Mouse (Mus musculus): ENCODE results near the gene Ube2a.
A peak's percentile ranks its signal among the peaks of the same experiment; 100 is the strongest.

The Ube2a gene

DNA sequence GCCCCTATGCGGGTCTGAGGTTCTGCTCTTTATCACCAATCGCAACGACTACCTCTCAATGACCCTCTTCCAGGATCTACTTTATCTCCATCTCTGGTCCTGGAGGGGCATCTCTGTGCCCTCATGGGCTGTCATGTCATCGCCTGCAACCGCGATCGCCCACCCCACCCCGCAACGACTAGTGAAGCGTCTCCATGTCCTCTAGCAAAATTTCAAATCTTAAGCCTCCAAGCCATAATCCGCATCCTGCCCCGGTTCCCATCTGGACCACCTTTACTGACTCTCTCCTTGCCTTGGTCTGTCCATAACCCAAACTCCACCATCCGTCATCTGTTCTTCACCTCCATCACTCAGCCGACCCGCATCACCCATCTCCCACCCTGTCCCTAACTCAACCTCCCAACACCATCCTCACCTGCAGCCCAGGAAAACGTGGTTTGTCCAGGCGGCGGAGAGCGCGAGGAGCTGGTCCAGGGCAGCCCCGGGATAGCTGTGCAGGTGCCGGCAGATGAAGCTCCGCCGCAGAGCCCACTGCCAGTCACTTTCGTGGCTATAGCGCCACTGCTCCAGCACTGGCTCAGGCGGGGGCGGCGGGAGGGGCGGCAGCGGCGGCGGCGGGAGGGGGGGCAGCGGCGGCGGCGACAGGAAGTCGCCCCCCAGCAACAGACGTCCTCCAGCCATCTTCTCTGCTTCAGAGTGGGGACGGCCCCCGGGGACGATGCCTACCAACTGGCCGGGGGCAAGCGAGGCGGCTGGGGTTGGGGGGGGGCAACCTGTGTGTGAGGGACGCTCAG lies 28.8 kb downstream of the Ube2a start, which contains the start of gene Nkrf:
Nkrf (minus strand) TSS at position 579 of the 794 bp plus-strand sequence.
- DNase-seq = peak; percentile 42

DNA sequence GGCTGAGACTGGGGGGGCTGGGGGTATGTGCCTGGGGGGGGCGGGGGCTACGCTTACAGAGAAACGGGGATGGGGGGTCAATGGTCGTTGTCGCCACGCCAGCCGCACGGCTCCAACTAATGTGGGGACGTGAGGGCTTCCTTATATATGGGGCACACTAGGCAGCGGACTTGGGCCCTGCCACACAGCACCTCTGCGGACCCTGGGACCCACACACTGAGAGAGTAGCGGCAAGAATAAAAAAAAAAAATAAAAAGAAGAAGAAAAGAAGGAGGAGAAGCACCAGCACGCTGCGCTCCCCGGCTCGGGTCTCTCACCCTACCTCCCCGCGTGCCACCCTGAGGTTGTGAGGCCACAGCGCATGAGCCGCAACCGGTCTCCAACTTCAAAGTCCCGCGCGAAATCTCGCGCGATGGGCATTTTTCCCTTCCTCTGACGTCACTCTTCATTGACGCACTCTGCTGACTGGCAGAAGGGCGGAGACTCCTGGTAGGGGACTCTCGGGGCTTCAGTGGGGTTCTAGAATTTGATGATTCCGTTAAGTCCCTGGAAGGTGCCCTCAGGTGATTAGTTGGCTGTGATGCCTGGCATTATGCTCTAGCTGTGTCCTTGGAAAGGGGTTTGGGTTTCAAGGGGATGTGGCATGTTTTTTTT lies 29.5 kb downstream of the Ube2a start:
- DNase-seq = peak; percentile 95

DNA sequence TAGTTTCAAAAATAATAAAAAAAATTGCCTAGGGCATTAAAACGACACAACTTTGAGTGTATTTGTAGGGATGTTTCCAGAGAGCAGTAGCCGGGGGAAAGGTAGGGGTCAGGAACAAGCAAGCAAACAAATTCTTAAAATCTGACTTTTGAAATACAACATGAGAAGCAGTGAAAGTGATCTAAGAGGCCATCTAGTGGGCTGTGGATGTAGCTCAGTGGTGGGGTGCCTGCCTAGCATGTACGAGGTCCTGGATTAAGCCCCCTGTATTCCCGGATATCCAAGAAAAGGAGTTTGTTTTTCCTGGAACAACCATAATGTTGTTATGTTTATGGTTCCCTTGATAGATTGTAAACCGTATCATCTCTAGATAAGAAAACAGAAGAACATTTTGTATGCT lies 32.8 kb downstream of the Ube2a start:
- no peak for DNase-seq

DNA sequence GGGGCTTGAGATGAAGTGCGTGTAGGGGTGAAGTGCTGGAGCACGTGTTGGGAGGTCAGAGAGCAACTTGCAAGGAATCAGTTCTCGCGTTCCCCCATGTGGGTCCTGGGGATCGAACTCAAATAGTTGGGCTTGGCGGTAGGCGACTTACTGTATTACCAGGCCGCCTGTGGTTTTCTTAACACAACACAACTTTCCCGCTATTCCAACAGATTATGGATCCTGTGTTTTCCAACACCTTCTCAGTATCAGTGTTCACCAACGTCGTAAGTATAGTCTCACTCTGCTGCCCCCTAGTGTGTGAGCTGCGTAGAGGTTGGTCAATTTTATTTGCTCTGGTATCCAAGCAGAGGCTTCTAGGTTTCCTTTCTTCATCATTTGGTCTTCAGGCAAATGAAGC lies 37.6 kb downstream of the Ube2a start:
- DNase-seq = peak; percentile 68

DNA sequence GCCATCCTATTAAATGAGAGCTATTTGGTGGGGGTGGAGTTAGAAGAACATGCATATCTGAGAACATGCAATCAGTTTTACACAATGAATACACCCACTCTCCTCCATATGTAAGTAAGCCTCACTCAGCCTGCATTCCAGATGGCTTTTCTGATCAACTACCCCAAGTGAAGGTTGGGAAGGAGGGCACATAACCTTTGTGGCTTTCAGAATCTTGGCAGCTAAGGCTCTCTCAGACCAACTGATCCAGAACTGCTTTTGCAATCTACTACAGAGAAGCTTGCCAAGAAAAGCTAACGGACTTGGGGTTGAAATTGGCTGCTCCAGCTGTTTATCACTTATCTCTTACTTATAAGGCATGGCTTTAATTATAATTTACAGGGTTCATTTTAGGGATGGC lies 44.0 kb downstream of the Ube2a start:
- no peak for DNase-seq

DNA sequence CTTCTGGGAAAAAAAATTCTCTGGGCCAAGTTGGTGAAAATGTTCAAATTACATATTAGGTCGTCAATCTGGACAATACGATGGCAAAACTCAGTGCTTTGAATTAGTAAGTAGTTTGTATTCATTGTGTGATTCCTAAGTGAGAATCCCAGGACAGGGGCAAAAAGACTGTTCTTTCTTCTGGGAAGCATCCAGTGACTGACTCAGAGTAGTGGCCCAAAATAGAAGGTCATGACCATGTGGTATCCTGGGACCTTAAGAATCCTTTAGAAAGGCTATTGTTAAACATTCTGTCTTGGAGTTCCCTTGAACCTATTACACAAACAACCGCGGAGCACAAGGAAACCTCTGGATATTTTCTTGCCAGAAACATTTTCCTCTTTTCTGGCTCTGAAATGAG lies 47.6 kb downstream of the Ube2a start:
- no peak for DNase-seq

DNA sequence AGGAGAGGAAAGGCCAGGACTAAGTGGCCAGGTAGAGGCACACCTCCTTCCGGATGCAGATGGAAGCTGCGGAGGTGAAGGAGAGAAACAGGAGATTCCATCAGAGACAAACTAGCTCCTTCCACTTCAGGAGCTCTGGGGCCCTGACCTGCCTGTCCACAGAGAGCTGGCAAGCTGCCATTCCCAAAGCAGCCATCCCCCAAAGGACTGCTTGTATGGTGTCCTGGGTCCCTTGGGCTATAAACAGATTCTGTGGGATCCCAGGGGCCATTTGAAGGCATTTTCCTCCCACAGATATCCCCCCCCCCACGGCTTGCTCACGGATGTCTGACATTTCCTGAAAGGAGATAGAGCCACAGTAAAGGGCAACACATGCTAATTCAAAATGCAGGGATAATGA lies 55.1 kb downstream of the Ube2a start:
- no peak for DNase-seq

DNA sequence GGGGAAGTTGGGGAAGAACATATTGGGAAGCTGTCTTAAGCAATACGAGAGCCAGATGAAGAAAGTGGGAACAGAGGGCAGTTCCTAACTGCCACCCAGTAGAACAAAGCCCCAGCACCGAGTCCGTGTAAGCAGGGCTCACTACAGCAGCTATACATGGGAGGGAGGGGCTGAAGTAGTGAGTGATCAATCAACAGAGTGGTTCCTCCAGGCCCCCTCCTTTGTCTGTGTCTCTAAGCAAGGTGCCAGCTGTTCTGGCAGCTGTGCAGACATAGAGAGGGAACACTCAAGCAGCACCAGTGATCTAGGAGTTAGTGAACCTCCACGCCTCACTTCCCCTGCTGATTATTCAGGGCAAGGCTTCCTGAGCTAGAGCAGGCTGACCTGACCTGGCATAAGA lies 56.0 kb downstream of the Ube2a start:
- no peak for DNase-seq

DNA sequence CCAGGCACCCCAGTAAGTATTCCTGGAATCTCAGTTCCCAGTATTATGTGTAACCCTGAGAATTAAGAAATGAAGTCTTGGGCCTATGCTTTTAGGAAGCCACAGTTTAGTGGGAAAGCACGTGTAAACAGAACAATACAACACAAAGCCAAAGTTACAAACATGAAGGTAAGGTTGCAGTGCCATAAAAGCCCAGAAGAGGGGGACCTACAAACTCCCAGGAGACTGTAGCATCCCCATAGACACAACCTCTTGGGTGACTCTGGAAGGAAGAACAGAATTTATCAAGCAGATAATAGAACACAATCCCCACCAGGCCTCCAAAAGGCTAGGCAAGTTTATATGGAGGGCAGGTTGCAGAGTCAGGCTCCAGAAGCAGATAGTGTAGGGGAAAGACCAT lies 56.9 kb downstream of the Ube2a start:
- DNase-seq = peak; percentile 16

Measured in retina, postnatal 1 day (tissue).